Mouse (Mus musculus): ENCODE measurements around the gene Cavin1. TPM values are rescaled to one million over a fixed set of nuclear protein-coding genes. Genes with fewer than 3 reads are reported as not detected.

Cavin1 gene
- polyA plus RNA-seq, 1 experiment: 1.4 TPM

DNA sequence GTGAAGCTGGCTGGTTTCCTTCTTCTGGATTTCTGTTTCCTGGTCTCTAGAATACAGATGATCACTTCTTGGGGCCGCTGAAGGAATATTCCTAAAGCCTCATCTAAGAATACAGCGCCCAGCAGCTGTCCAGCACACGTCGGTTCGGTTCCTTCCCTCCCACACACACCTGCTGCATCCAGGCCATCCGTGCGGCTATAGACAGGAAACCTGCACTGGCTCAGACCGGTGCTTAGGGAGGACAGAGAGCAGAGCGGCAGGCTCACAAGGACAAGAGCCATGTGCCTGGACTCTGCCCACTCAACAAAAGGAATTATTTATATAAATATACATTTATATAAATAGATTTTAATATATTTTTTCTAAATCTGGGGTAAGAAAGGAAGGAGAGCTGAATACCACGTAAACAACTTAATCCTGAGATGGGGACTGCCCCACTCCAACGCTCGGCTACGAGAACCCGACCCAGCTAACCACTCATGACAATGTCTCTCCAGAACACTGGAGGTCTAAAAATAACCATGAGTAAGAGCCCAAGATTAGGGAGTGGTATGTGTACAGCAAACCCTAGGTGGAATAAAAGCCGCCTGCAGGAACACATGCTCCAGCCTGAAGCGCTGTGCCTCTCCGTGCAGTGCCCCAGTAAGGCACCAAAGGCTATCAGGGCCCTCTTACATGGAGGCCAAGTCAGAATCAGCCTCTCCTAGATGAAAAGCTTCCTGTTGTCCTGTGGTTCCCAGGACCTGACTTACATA, 58.1 kb downstream of the Cavin1 start:
- no peak for TF ChIP-seq GATA1 (IDR thresholded peaks at IDR 0.05; ENCODE audit: low read length)

DNA sequence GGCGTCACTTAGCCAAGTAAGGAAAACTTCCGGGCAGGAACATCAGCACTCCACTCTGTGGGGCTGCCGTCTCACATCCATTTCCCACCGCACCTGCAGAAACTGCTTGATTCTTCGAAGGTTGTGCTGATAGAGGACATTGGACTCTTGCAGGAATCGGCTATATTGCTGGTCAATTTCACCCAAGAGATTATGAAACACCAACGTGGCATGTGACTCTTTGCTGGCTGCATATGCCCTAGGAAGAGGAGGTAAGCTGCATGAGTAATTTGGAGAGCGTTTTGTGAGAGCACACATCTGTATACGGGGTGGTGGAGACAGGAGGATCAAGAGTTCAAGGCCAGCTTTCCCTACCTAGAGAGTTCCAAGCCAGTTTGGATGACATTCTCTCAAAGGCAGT, 62.1 kb downstream of the Cavin1 start:
- TF ChIP-seq GATA1 (IDR thresholded peaks at IDR 0.05; ENCODE audit: low read length): no peak

DNA sequence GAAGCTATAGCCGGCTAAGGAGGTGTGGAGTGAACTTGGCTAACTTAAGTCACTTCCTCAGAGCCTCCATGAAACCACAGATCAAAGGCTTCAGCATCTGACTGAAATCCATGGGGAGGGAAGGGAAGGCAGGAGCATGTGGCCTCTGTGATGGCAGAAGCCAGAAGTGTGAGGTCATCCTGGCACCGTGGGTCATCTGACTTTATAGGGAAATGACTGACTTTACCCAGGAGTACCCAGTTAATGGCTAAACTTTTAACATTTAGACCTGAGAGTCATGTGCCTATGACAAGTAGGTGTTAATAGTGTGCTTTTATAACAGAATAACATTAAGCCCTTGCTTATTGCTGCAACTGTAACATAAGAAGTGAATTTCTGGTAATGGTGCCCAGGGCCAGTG, 62.6 kb downstream of the Cavin1 start:
- no peak for TF ChIP-seq GATA1 (IDR thresholded peaks at IDR 0.05; ENCODE audit: low read length)

DNA sequence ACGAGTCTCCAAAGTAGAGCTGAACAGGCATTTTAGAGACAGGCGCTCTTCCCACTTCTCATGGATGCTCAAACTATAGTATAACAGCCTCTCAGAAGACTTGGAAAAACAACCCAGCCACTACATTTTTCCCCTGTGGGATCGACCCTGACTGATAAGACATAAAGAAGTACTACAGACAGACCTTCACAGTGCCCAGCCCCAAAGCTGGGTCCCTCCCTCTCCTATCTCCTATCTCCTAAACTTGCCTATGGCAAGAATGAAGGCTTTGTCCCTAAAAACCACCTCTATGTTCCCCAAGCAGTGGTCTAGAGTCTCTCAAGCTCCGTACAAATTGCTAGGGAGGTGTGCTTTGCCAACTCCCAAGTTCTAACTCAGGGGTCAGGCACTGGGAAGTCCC, 63.8 kb downstream of the Cavin1 start:
- no peak for TF ChIP-seq GATA1 (IDR thresholded peaks at IDR 0.05; ENCODE audit: low read length)

Other genes starting within 250 kb of the Cavin1 start
- gene Rab5c, start 232.7 kb downstream of the Cavin1 start, polyA plus RNA-seq (2012): 345 and 399 TPM in 2 replicates
- gene Kcnh4, start 210.9 kb downstream of the Cavin1 start, polyA plus RNA-seq (2012): 0.02 TPM in 1 of 2 replicates, not detected in the other
- not detected in 2 replicates for gene Hcrt, start 208.0 kb downstream of the Cavin1 start, polyA plus RNA-seq (2012)
- 4.4 and 5.2 TPM in 2 replicates for gene Ghdc, start 199.9 kb downstream of the Cavin1 start, polyA plus RNA-seq (2012)
- gene Stat5b, start 120.2 kb downstream of the Cavin1 start, polyA plus RNA-seq (2012): 31.6 and 31.7 TPM in 2 replicates
- gene Stat5a, start 111.5 kb downstream of the Cavin1 start, polyA plus RNA-seq (2012): 23.3 and 27.0 TPM in 2 replicates
- gene Stat3, start 31.3 kb downstream of the Cavin1 start, polyA plus RNA-seq (2012): 10.6 and 22.4 TPM in 2 replicates
- 50.3 and 55.2 TPM in 2 replicates for gene Atp6v0a1, start 38.6 kb upstream of the Cavin1 start, polyA plus RNA-seq (2012)
- 3.7 and 8.6 TPM in 2 replicates for gene Naglu, start 99.1 kb upstream of the Cavin1 start, polyA plus RNA-seq (2012)
- 0.06 and 0.09 TPM in 2 replicates for gene Hsd17b1, start 107.5 kb upstream of the Cavin1 start, polyA plus RNA-seq (2012)
- gene Coasy, start 111.7 kb upstream of the Cavin1 start, polyA plus RNA-seq (2012): 39.5 and 44.5 TPM in 2 replicates
- gene Mlx, start 116.4 kb upstream of the Cavin1 start, polyA plus RNA-seq (2012): 16.7 and 22.4 TPM in 2 replicates
- gene Psmc3ip, start 124.5 kb upstream of the Cavin1 start, polyA plus RNA-seq (2012): 27.1 and 30.8 TPM in 2 replicates
- 11.0 and 12.6 TPM in 2 replicates for gene Retreg3, start 149.0 kb upstream of the Cavin1 start, polyA plus RNA-seq (2012)
- 107 and 114 TPM in 2 replicates for gene Tubg1, start 149.1 kb upstream of the Cavin1 start, polyA plus RNA-seq (2012)
- not detected in 2 replicates for gene Tubg2, start 185.0 kb upstream of the Cavin1 start, polyA plus RNA-seq (2012)
- gene Cntnap1, start 199.6 kb upstream of the Cavin1 start, polyA plus RNA-seq (2012): 0.01 and 0.02 TPM in 2 replicates
- 2.3 and 2.8 TPM in 2 replicates for gene Plekhh3, start 200.5 kb upstream of the Cavin1 start, polyA plus RNA-seq (2012)
- gene Ccr10, start 204.6 kb upstream of the Cavin1 start, polyA plus RNA-seq (2012): not detected in 2 replicates